Mouse (Mus musculus) Patski (cell line): ENCODE data around the gene Tsr1. TPM values are rescaled to one million over a fixed set of nuclear protein-coding genes. Genes with fewer than 3 reads are reported as not detected.

Experiments used
- ATAC-seq: fragments of 100-300 bp; one replicate; pipeline ENCODE4 v1.8.0; 2021
- CTCF ChIA-PET: fragments of 350-600 bp; sonication (Branson Sonifier 250); formaldehyde crosslinking; loops from one replicate; lab custom pipeline; 2022; ENCODE audit warnings: inconsistent platforms; lab: Charles Lee
- POLR2A ChIA-PET: fragments of 350-600 bp; sonication (Branson Sonifier 250); formaldehyde crosslinking; loops from one replicate; lab custom pipeline; 2022; ENCODE audit warnings: antibody characterized with exemption, inconsistent platforms; lab: Charles Lee
- DNase-seq: peaks from one replicate; pipeline ENCODE4 v3.0.0-alpha.2; 2011; ENCODE audit warnings: low read depth, low spot score
- H3K27me3 ChIP-seq: fragments of 371-371 bp; one replicate; pipeline ENCODE4 v1.5.1; 2021
- CTCF ChIP-seq: fragments of 100-300 bp; IDR thresholded peaks from one replicate; pipeline ENCODE4 v1.5.1; 2021
- in situ Hi-C: fragments of 300-500 bp; cut with MboI; formaldehyde crosslinking; loops from 3 replicates; pipeline ENCODE4 v1.11.1; 2018; ENCODE audit warnings: low pct_unique_long_range_greater_than_20kb, mixed read lengths
- polyA plus RNA-seq: library from polyadenylated mRNA; unstranded; gene quantifications from one replicate; pipeline ENCODE4 v1.2.3, GENCODE M21; 2021

Gene Tsr1
- polyA plus RNA-seq, 1 experiment from 2014 or later: 38.2 TPM

DNA sequence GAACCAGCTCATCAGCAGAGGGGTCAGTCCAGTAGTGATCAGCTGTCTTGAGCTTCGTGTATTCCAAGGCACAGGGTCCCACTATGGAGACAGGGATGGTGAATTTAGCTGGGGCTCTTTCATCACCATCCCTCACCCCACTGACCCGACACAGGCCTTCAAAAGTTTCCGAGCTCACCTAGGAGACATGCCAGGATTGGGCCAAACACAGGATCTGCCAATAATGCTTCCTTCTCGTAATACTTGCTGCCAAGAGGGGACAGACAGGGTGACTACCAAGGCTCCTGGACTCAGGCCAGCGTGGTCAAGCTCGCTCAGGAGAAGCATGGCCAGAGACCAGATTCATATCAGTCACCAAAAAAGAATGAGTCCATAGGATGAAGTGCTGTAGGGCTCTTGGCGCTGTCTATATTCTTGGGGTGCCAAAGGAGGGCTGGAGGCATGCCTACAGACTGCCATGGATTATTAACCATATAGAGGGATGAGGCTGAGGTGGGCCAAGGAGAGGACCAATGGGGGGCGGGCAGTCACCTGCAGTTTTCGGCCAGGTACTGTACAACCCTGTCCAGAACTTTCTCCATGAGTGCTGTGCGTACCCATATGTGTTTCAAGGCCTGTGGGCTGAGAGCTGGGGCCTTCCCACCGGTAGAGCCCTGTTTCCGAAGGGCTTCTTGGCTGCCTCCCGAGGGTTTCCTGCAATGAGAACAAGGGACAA lies 29.7 kb upstream of the Tsr1 start:
- POLR2A ChIA-PET: interaction anchor here (1.2 kb wide), 1 partner anchor 28 kb away, joined by 3 read pairs; the partner anchor contains the start of gene Sgsm2
- DNase-seq: no peak
- TF ChIP-seq CTCF: no peak

DNA sequence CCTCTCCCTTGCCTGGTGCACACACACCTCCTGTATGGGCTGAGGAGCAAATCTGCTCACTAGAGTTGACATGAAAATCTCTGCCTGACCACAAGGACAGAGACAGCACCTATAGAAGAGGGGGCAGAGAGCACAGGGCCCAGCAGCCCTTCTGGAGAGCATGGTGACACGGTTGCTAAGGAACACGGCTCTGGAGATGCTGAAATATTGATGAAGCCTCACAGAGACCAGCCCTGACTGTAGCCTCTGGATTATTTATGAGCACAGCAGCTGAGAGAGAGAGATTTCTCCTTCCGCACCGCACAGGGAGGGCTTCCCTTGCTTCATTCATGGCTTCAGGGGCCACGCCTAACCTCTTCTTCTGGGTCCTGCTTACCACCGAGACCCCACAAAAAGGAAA lies 28.3 kb upstream of the Tsr1 start:
- TF ChIP-seq CTCF: no peak
- no peak for ATAC-seq
- DNase-seq: no peak
- no peaks in the 10 kb centered on the region for H3K27me3 ChIP-seq
- ChIA-PET POLR2A (interaction anchor here (0.7 to 1.5 kb wide), 2 partner anchors 27 to 34 kb away, joined by 3 read pairs; partner anchors contain the start of gene Sgsm2), CTCF (no interaction called here)
- in situ Hi-C loops: no loop called here

More for the DNA sequence above, 29.7 kb upstream of the Tsr1 start:
- ATAC-seq: no peak
- in situ Hi-C loops: no loop called here
- CTCF ChIA-PET: interaction anchor here (1.2 to 1.7 kb wide), 3 partner anchors 8 to 47 kb away, joined by 4 read pairs; no protein-coding TSS in a partner anchor
- no peaks in the 10 kb centered on the region for H3K27me3 ChIP-seq

DNA sequence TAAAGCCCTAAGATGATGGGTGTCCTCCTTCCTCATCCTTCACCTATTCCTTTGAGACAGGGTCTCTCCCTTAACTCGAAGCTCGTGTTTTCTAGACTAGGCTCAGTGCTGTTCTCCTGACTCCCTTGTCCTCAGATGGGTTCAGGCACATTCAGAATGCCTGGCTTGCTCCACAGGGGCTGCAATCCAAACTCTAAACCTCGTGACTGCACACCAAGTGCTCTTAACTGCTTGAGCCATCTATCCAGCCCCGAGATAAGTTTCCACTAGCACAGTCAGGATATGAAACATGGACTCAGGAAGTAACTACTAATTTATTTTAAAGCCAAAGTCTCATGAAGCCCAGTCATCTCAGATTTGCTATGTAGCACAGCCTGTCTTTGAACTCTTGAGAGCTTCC lies 27.3 kb upstream of the Tsr1 start:
- in situ Hi-C loops: no loop called here
- CTCF ChIA-PET: interaction anchor here (1.5 kb wide), 1 partner anchor 10 kb away, joined by 5 read pairs; no protein-coding TSS in a partner anchor
- TF ChIP-seq CTCF: no peak

DNA sequence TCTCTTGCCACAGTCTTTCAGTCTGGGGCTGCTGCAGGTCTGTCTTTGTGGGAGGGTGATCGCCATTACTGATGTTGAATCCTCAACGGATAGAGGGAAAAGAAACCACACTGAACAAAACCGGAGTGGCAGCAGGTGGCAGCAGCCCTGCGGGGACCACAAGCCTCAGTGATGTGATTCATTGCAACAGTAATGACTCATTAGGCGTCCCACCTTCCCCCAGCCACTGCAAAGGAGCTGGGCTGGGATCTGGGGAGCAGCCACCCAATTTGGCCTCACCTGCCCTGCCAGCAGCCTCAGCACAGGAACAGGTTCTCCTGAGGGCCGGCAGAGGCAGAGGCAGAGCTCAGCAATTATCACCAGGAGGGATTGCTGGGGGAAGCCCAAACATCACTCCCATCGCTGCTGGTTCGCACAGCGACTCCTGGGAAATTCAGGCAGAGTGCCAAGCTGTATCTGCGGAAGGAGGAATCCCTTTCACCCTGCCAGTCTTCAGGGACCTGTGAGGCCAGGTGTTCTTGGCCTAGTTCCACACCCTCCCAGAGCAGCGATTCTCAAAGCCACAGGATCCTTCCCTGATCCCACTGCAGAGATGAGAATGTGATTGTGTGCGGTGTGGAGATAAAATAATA lies 26.8 kb upstream of the Tsr1 start:
- TF ChIP-seq CTCF: no peak
- in situ Hi-C loops: no loop called here
- DNase-seq (peak; percentile 39), ATAC-seq (peak; percentile 74)
- ChIA-PET POLR2A (interaction anchor here (1.1 kb wide), 1 partner anchor 46 kb away, joined by 3 read pairs; no protein-coding TSS in a partner anchor), CTCF (interaction anchor here (1.0 to 1.5 kb wide), 2 partner anchors 9 to 10 kb away, joined by 4 to 5 read pairs; no protein-coding TSS in a partner anchor)
- H3K27me3 ChIP-seq: no peaks in the 10 kb centered on the region

More for the DNA sequence above, 27.3 kb upstream of the Tsr1 start:
- no peak for DNase-seq
- no peaks in the 10 kb centered on the region for H3K27me3 ChIP-seq
- POLR2A ChIA-PET: interaction anchor here (1.1 to 1.5 kb wide), 2 partner anchors 26 to 46 kb away, joined by 3 read pairs; partner anchors contain the start of gene Sgsm2
- no peak for ATAC-seq

DNA sequence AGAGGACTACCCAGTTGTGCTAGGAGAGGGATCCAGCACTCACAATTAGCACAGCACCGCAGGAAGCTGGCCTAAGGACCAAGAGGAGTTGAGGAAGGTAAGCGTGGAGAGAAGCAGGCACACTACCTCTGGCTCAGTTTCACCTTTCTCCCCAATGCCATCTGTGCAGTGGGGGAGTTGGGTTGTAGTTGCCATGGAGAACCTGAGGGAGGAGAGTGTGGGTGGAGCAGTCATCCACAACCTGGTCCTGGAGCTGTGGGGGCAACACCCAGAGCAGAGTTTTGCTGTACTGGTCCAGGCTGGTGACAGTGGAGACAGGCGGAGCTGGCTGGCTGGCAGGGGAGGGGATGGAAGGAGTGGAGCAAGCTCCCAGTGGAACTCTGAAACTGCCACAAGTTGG lies 23.2 kb upstream of the Tsr1 start:
- in situ Hi-C loops: no loop called here
- ChIA-PET CTCF (interaction anchor here (1.1 kb wide), 1 partner anchor 11 kb away, joined by 3 read pairs; no protein-coding TSS in a partner anchor), POLR2A (interaction anchor here (1.4 to 2.6 kb wide), 2 partner anchors 12 to 22 kb away, joined by 4 to 8 read pairs; partner anchors contain the start of gene Sgsm2)
- DNase-seq: no peak
- TF ChIP-seq CTCF: no peak
- no peaks in the 10 kb centered on the region for H3K27me3 ChIP-seq
- ATAC-seq: no peak

DNA sequence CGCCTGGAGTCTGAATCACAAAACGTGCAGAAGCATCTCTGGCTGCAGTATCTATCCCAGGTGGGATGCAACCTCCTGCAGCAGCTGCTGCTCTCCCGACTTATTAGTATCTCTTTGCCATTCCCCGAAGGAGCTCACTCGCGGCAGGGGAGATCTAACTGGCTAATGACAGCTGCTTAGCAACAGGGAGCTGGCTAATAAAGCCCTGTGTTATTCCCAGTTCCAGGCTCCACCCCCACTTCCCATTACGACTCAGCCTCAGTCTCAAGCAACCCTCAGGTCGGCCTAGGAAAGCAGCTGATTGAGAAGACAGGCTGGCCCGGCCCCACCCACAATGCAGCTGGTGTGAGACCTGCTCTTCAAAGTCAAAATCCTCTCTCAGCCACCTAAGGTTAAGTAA lies 21.1 kb upstream of the Tsr1 start:
- ATAC-seq (no peak), DNase-seq (no peak)
- no peak for TF ChIP-seq CTCF
- in situ Hi-C loops: no loop called here
- H3K27me3 ChIP-seq: no peaks in the 10 kb centered on the region
- ChIA-PET CTCF (interaction anchor here (1.3 kb wide), 2 partner anchors 10 to 13 kb away, joined by 3 to 4 read pairs; no protein-coding TSS in a partner anchor), POLR2A (interaction anchor here (2.6 kb wide), 1 partner anchor 20 kb away, joined by 8 read pairs; the partner anchor contains the start of gene Sgsm2)

DNA sequence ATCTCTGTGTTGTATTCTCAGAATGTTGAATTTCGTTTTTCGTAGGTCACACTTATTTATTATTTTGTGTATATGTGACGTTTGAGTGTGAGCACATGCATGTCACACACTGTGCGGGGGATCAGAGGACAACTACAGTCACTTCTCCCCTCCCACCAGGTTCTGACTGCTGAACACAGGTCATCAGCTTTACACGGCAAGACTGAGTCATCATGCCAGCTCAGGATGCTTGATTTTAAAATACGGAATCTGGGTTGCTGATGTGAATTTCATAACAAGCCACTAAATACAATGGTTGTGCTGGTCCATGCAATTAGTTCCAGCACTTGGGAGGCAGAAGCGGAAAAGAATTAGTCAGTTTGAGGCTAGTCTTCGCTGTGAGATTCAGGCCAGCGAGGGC lies 16.9 kb upstream of the Tsr1 start:
- H3K27me3 ChIP-seq: no peaks in the 10 kb centered on the region
- TF ChIP-seq CTCF: no peak
- DNase-seq: no peak
- CTCF ChIA-PET: interaction anchor here (0.9 to 1.3 kb wide), 2 partner anchors 8 to 15 kb away, joined by 3 to 4 read pairs; no protein-coding TSS in a partner anchor
- no peak for ATAC-seq
- POLR2A ChIA-PET: no interaction called here
- in situ Hi-C loops: no loop called here

DNA sequence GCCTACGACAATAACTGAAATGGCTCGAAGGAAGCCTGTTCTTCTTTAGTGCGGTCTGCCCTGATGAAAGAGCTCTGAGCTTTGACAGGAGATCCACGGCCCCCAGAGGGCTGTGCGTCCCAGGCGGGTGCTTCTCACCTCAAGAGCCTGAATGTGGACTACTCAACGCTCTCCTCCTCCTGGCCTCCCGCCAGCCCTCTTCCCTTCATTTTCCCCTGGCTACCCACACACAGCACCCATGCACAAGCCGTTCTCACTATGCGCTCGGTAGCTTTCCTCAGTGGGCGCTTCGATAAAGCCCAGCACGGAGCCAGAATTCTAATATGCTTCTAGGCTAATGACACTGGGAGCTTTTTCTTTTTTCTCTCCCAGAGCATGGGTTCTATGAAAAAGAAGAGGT lies 15.9 kb upstream of the Tsr1 start:
- DNase-seq (no peak), ATAC-seq (no peak)
- H3K27me3 ChIP-seq: no peaks in the 10 kb centered on the region
- no peak for TF ChIP-seq CTCF
- ChIA-PET CTCF (interaction anchor here (0.9 to 1.3 kb wide), 2 partner anchors 9 to 14 kb away, joined by 3 to 4 read pairs; no protein-coding TSS in a partner anchor), POLR2A (no interaction called here)
- in situ Hi-C loops: no loop called here

DNA sequence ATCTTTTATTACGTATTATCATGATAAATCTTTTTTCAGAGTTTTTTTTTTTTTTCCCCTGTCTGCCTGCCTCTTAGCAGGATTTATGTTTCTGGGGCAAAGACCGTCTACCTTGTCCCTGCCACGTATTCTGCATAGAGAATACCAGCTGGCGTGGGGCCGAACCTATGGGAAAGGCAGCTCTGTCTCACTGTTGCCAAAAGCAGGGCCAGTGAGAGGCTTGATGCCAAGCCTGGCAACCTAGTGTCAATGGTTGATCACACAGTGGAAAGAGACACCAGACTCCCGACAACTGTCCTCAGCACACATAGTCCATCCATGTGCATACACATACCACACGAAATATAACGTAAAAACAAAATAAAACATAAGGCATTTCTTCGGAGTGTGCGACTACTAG lies 14.8 kb upstream of the Tsr1 start:
- no peaks in the 10 kb centered on the region for H3K27me3 ChIP-seq
- in situ Hi-C loops: no loop called here
- ChIA-PET CTCF (interaction anchor here (1.6 kb wide), 1 partner anchor 13 kb away, joined by 4 read pairs; no protein-coding TSS in a partner anchor), POLR2A (no interaction called here)
- DNase-seq (no peak), ATAC-seq (no peak)
- TF ChIP-seq CTCF: no peak

DNA sequence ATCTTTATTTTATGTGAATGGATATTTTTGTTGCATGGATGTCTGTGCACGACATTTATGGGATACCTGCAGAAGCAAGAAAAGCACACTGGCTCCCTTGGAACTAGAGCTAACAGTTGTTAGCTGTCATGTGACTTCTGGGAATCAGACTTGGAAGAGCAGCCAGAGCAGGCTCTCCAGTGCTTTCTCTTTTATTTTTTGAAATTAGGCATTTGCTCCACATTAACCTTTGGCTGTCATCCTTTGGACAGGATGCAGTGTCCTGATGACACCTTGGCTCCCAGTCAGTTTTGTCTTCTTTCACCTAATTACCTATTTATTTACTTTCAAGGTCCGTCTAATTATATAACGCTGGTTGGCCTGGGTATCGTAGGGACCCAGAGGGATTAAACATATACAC lies 3.3 kb upstream of the Tsr1 start:
- ATAC-seq: no peak

More for the DNA sequence above, 3.3 kb upstream of the Tsr1 start:
- no peaks in the 10 kb centered on the region for H3K27me3 ChIP-seq
- DNase-seq: no peak
- POLR2A ChIA-PET: interaction anchor here (0.6 kb wide), 1 partner anchor 15 kb away, joined by 3 read pairs; no protein-coding TSS in a partner anchor
- TF ChIP-seq CTCF: no peak
- CTCF ChIA-PET: no interaction called here
- in situ Hi-C loops: no loop called here
